Mouse (Mus musculus) liver (tissue): ENCODE data around the gene Tnfrsf11a.

Experiments
- DNase-seq: peaks from one replicate; pipeline ENCODE4 v3.0.0-alpha.2; 2020; ENCODE audit warnings: mixed read lengths

The Tnfrsf11a gene

DNA sequence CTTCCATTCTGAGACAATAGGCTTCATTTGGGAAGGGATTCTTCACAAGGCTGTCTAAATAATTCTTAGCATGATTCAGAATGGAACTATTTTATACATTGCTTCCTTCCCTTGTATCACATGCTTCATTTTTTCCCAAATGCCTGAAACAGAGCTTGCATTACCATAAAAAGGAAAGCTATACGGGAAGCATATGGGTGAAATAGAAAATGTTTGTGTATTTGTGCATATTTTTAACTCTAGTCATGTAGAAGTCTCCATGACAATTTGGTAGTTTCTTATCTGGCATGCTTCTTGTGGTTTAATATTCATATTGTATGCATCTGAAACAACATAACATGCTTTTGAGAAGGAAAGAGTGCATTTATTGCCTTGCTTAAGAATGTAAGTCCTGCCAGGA is 52.3 kb downstream of the Tnfrsf11a start:
- no peak for DNase-seq

DNA sequence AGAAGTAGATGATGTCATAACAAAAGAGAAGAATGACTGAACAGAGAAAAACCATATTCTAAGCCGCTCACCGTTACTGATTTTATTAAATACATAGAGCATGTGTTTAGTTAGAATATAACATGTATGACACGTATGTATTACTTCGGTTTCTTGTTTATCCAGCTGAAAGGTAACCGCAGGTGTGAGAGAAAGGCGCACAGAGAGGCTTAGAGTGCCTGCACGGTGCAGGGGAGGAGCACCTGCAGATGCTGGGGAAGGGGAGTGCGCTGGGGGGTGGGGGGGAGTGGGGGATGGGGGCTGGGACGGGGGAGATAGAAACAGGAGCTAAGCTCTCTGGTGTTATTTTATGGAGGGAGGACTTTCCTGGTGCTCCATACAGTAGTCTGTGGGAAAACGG is 62.4 kb downstream of the Tnfrsf11a start:
- no peak for DNase-seq

DNA sequence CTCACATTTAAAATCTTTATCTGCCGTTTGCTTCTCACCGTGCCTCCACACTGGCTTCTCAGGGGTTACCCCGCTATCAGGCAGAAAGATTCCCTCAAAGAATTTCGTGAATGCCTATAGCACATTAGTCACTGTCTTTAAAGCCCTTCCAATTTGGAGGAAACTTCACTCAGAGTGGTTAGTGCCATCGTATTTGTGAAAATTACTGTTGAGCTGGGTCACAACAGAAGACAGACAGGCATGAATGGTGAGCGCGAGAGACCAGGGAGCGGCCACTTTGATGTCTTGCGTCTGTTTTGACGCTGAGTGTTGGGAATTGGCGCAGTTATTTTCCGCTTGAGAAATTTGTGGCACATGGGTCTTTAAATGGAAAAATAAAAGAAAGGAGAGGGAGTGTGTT is 62.9 kb downstream of the Tnfrsf11a start:
- DNase-seq = no peak

DNA sequence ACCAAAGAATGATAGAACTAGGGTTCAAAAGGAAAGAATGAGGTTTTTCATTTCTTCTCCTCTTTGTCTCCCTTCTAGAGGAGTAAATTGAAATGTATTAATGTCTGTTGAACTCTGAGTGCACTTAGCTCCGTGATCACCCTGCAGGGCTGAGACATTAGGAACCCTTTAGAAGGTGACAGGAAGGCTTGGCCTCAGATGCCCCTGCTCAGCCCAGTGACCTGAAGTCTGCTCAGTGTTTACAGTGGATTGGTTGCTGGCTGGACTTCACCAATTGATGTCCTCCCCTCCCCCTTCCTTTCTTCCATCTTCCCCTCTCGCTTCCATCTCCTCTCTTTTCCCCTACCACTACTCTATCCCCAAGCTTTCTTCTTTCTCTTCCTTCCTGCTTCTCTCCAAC is 63.3 kb downstream of the Tnfrsf11a start:
- no peak for DNase-seq

DNA sequence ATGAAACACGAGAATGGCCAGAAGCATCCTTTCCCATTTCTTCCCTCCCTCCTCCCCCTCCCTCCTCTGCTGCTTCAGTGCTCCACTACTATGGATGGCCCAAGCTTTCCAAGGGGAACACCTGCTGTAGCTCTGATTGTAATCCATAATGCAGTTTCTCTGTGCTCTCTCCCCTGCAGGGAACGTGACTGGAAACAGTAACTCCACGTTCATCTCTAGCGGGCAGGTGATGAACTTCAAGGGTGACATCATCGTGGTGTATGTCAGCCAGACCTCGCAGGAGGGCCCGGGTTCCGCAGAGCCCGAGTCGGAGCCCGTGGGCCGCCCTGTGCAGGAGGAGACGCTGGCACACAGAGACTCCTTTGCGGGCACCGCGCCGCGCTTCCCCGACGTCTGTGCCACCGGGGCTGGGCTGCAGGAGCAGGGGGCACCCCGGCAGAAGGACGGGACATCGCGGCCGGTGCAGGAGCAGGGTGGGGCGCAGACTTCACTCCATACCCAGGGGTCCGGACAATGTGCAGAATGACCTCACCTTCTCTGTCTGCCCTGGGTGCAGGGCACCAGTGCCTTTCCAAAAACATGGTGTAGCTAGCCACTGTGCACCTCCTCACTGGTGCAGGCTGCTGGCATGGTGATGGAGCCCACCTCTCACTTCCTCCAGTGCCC is 64.0 kb downstream of the Tnfrsf11a start:
- DNase-seq = no peak

DNA sequence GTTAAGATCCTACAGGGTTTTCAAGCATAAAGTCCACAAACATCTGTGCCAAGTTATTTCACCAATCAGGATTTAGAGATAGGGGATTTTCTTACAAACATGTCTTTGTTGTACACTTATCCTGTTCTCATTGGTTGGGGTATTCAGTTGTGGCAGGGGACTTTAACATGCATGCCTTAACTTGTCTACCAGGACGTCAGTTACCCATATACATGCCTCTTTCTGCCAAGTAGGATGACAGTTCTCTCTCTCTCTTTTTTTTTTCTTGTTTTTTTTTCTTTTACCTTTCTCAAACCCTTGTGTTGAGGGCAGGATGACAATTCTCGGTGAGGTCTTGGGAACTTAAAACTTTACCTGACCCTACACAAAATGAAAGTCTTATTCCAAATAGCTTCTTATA is 65.9 kb downstream of the Tnfrsf11a start:
- no peak for DNase-seq

DNA sequence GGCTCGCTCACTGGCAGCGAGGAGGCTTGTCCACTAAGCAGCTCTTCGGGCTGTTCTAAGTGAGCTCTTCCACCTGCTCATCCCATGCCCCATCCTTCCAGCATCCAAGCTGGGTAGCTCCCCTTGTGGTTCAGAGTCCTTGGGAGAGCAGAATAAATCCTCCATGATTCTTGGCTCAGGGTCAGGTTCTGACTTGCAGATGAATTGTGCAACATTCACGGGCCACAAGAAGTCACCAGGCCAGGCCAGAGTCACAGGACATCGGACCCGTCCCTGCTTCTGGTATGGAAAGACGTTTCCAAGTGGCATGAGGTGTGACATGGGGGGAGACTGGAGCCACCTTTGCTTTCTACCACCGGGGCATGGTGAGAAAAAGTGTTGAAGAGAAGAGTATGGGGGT is 68.3 kb downstream of the Tnfrsf11a start:
- no peak for DNase-seq

DNA sequence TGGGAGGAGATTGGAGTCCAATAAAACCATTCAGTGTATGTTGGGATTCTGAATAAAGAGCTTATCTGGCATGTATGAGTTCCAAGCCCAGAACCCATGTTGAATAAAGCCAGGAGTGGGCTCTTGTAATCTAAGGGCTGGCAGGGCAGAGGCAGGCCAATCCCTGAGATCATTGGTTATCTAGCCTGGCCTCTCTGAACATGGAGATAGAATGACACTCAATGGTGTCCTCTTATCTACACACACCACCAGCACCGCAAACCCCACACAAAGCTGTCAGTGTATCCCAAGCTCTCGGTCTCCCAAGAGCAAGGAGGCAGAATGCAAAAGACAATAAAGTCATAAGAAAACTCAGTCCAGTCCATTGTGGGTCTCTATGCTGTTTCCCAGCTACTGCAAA is 70.8 kb downstream of the Tnfrsf11a start:
- peak; percentile 63 for DNase-seq

DNA sequence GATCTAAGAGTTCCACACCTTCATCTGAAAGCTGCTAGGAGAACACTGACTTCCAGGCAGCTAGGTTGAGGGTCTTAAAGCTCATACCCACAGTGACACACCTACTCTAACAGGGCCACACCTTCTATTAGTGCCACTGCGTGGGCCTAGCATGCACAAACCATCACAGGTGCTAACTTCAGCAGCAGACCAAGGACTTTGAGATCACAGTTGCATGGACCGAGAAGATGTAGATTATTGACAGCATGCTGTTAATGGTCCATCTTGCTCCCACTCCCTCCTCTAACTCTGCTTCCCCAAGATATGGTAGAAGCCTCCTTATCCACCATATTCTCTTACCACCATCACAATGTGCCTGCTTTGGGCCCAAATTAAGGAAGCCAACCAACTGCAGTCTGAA is 79.2 kb downstream of the Tnfrsf11a start:
- no peak for DNase-seq

DNA sequence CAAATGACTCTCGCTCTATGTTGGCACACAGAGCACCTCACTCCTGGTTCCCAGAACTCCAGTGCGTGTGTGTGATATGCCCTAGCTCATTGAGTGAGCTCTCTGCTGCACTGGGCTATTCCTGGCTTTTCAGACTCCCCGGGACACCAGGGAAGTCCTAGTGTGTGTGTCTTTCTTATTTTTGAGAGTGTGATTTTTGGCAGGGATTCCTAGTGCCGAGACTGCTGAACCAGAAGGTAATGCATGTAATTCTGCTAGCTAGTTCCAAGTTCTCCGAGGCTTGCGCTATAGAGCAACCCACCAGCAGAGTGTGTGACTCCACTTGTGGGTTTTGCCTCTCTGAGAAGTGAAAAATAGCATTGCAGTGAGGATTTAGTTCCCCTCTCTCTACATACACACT is 96.1 kb downstream of the Tnfrsf11a start:
- DNase-seq = no peak

DNA sequence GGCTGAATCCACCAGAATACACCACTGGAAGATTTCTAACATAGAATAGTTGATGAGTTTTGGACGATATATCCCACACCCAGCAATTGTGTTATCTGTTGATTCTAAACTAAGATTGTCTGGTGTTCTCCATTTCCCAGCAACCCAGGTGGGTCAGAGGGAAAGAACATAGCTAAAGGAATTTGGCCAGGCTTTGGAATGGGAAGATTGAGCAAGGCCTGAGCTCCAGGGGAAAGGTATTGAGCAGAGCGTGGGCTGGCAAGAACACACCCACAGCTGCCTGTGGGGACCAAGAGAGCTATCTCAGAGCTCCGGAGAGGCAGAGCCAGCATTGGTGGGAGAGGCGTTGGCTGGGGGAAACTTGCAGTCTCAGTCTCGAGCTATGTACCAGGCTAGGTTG is 97.3 kb downstream of the Tnfrsf11a start:
- DNase-seq = no peak

DNA sequence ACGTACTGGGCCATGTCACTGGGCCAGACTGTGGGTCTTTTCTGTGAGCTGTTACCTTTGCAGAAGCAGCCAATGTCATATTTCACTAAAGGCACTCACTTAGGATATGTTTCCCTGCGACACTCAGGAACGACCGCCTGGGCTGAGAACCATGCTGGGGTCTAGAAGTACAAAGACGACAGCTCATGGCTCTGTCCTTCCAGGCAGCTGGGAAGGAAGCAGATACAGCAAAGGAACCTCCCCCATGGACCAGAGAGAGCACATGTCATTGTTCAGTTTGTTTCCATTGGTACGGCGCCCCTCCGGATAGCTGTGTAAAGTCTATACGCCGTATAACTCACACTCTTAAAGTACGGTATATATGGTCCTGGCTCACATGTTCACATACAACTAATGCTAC is 97.9 kb downstream of the Tnfrsf11a start:
- DNase-seq = no peak

DNA sequence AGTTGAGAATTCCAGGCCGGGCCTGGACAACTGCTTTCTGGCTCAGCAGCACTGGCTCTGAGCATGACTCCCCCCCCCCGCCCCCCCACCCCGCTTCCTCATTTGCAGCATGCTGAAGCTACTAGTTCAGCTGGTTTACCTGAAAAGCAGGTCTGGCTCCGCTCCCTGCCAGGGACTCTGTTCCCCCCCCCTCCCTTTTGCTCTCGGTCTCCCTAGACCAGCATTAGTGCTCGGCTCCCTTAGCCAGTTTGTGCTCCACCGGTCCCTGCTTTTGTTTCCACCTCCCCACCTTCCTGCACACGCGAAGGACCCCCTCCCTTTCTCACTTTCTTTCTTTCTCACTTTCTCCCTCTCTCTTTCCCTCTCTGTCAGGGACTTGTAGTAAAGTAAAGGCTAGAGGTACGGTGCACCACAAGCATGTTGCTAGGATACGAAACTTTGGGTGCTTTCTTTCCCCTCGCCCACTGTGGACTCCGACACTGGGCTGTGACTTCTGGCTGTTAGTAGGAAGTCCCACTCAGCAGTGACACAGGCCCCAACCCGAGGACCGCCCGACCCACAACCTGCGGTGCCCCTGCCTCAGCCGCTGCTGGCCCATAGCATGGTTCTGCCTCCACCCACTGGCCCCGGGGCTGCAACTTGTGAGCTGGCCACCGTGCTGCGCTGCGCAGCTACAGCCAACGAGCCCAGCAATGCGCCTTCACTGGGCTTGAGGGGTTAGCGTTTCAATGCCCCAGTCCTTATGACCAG is 100.2 kb downstream of the Tnfrsf11a start:
- peak; percentile 22 for DNase-seq

DNA sequence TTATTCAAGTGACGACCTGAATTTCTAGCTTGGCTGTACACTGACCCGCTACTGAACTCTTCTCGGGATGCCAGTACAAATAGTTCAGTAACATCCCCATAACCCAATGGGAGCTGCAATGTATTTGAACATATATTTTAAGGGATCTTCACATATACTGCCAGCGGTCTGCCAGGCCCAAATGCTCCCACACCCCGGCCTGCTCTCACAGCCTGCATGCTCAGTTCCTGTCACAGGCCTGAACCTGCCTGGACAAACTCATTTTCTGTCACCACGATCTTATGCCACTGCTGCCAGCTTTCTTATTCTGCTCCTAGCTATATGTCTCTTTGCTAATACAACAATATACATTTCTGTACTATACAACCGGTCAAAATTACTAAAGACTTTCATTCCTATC is 100.9 kb downstream of the Tnfrsf11a start:
- DNase-seq = no peak

DNA sequence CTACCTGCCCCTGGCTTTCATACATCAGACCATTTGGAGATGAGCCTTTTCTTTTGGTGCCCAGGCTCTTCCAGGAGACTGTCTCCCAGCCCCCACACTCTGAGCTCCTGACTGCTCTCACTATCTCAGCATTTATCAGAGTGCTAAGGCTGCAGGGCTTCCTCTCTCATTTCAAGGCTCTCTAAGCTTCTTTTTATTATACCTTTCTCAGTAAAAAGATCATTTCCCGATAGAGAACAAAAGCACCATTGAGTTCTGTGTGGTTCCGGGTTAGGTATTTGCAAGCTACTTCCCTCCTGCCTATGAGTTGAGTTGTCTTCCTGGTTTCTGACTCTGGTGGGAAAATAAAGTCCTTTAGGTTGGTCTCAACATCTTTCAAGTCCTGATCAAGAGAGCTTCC is 103.0 kb downstream of the Tnfrsf11a start:
- no peak for DNase-seq

DNA sequence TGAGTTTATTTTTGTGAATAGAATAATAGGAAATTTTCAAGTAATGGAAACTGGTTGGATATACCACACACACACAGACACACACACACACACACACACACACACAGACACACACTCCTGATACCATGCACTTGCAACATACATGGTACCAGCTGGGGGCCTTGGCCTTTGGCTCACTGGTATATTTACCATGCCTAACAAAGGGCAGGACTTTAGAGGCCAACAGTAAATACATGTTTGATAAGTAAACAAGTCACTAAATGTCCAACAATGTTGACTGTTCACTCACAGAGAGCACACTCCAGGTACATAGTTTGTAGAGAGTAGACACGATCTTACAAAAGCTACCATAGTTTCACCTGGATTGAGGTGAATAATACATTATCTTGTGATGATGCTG is 104.6 kb downstream of the Tnfrsf11a start:
- DNase-seq = no peak

DNA sequence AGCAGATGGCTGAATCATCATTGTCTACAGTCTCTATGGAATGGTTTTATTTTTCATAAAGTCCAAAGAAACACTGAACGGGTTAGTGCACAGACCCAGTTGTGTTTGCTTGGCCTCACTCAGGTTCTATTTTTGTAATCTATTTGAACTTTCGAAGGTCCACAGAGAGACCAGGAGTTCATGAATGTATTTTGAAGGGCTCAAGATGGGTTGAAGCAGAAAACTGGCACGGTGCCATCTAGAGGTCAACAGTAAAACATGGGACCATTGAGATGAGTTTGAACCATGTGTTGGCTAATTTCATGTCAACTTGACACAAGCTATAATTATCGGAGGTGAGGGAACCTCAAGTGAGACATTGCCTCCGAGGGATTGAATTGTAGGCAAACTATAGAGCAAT is 105.1 kb downstream of the Tnfrsf11a start:
- no peak for DNase-seq

DNA sequence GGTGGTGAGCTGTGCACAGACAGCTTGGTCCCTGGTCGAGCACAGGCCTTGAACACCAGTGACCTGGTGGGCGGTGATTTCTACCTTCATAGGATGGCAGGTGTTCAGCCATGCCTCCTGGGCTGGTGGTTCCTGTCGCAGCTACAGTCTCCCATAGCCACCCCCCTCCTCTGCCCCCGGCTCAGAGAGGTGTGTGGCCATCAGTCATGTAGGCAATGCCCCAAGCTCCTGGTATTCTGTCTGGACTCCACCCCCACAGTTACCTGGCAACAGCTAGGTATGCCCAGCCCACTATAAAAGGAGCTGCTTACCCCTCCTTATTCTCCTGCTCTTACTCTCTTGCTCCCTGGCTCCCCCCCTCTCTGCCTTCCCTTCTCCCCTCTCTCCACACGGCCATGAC is 105.8 kb downstream of the Tnfrsf11a start:
- DNase-seq = no peak

DNA sequence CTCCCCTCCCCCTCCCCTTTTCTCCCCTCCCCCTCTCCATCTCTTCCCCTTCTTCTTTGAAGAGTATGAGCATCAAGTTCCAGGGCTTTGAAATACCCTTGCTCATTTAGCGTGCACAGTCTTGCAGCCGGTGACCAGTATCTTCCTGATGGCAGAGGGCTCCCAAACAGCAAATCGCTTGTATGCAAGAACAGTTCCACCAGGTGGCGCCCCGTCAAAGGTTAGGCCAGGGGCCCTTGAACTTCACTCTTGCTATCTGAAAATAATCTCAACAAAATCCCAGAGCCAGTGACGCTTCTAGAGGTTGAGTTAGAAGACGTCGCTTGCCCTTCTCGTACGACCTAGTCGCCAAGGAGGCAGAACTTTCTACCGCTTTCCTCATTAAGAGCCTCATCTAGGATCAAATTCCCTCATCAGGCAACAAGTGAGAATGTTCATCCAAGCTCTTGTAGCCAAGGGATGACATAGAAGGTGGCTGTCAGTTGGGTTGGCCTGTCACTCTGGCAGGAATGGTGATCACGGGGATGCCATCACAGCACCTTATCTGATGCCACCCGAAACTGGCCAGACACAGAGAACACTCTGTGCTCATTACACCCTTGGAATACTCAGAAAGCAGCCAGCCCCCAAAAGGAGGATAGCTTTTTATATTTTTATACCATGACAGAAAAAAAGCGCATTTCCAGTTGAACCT is 110.7 kb downstream of the Tnfrsf11a start:
- peak; percentile 81 for DNase-seq

DNA sequence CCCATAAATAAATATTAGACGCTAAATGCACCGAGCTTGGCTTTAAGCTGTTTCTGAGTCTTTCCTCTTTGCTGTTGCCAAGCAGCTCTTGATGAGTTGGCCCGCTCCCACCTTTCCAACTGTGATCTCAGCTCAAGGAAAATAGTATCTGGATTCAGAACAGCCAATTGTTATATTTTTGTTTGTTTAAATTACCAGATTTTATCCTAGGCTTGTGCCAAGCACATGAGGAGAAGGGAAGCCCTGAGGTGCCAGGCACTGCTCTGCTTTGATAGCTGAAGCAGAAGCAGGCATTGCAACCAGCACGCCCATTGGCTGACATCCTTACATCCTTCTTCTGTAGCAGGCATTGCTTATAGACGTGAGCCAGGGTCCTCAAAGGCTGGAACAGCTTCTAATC is 114.5 kb downstream of the Tnfrsf11a start:
- DNase-seq = no peak
